Comparison of ENCODE assay signal across 51 mouse cellular contexts in the genomic region with DNA sequence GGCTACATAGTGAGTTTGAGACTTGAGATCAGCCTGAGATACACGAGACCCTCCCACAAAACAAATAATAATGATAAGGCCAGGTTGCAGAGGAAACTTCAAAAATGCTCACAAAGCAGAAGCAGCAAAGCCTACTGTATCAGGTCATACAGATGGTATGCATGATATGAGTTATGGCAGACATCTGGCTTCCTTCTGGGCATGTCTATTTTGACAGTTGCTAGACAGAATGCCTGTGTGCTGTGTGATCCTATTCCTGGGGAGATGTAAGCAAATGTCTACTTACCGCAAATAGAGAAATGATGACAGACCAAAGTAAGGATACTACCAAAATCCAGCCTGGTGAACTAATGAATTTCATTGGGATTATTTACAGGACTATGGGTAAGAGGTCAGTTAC. TPM values are rescaled to one million over a fixed set of nuclear protein-coding genes. Genes with fewer than 3 reads are reported as not detected.
"Had no signal": no experiment of that assay in that cellular context is flagged by ENCODE, and none has a peak within 500 bp of the region (broad histone marks: within the 10 kb centered on the region; RNA-seq: fewer than 3 reads in every experiment).

No protein-coding gene starts in this region.

- H3K27ac ChIP-seq: heart, embryonic 10.5 days; heart, embryonic 13.5 days; heart, embryonic 15.5 days; hindbrain, embryonic 10.5 days; hindbrain, embryonic 12.5 days; hindbrain, embryonic 13.5 days; hindbrain, embryonic 14.5 days; hindbrain, embryonic 15.5 days; hindbrain, postnatal 0 days; intestine, embryonic 15.5 days; kidney, embryonic 15.5 days; kidney, postnatal 0 days; layer of hippocampus, adult 2 months had no signal

- DNase-seq: heart, postnatal 10 days; heart, postnatal 14 days; heart, postnatal 36 days; heart, postnatal 4 days; kidney, adult 11 months; kidney, adult 18-20 months; kidney, adult 8-10 months; kidney, adult 9 months; kidney, postnatal 10 days; kidney, postnatal 14 days; kidney, postnatal 25 days; kidney, postnatal 36 days; kidney, postnatal 4 days; layer of hippocampus, adult 9-11 months; layer of hippocampus, postnatal 36 days had no signal

- H3K4me3 ChIP-seq: heart, embryonic 10.5 days; heart, embryonic 12.5 days; heart, embryonic 13.5 days; heart, embryonic 15.5 days; hindbrain, embryonic 10.5 days; hindbrain, embryonic 12.5 days; hindbrain, embryonic 13.5 days; hindbrain, embryonic 15.5 days; intestine, embryonic 15.5 days; kidney, embryonic 15.5 days; layer of hippocampus, adult 2 months had no signal

- ATAC-seq: hindbrain, embryonic 16.5 days; hindbrain, postnatal 0 days; inflammation-experienced regulatory T-cells, adult 6 months; intestine, embryonic 15.5 days; intestine, embryonic 16.5 days; intestine, postnatal 0 days had no signal

- H3K4me2 ChIP-seq: heart, embryonic 11.5 days; heart, embryonic 12.5 days; heart, embryonic 13.5 days; heart, embryonic 15.5 days; hindbrain, embryonic 12.5 days; hindbrain, embryonic 13.5 days; hindbrain, embryonic 14.5 days; hindbrain, embryonic 15.5 days; intestine, embryonic 15.5 days; kidney, embryonic 15.5 days had no signal

- H3K4me1 ChIP-seq: heart, embryonic 10.5 days; heart, embryonic 12.5 days; heart, embryonic 13.5 days; heart, embryonic 15.5 days; hindbrain, embryonic 10.5 days; hindbrain, embryonic 12.5 days; hindbrain, embryonic 13.5 days; hindbrain, embryonic 15.5 days; intestine, embryonic 15.5 days; kidney, embryonic 15.5 days had no signal

- H3K9me3 ChIP-seq: heart, embryonic 10.5 days; heart, embryonic 12.5 days; heart, embryonic 13.5 days; heart, embryonic 15.5 days; hindbrain, embryonic 10.5 days; hindbrain, embryonic 12.5 days; hindbrain, embryonic 13.5 days; hindbrain, embryonic 15.5 days; intestine, embryonic 15.5 days; kidney, embryonic 15.5 days had no signal

- H3K27me3 ChIP-seq: heart, embryonic 12.5 days; heart, embryonic 13.5 days; heart, embryonic 15.5 days; hindbrain, embryonic 12.5 days; hindbrain, embryonic 13.5 days; hindbrain, embryonic 15.5 days; intestine, embryonic 15.5 days; kidney, embryonic 15.5 days had no signal

- H3K36me3 ChIP-seq: heart, embryonic 10.5 days; heart, embryonic 12.5 days; heart, embryonic 13.5 days; heart, embryonic 15.5 days; hindbrain, embryonic 10.5 days; hindbrain, embryonic 12.5 days; hindbrain, embryonic 13.5 days; hindbrain, embryonic 15.5 days; intestine, embryonic 15.5 days; kidney, embryonic 15.5 days had no signal

- H3K9ac ChIP-seq: heart, embryonic 12.5 days; heart, embryonic 13.5 days; heart, embryonic 15.5 days; hindbrain, embryonic 12.5 days; hindbrain, embryonic 13.5 days; hindbrain, embryonic 14.5 days; hindbrain, embryonic 15.5 days; intestine, embryonic 15.5 days; kidney, embryonic 15.5 days had no signal

RNA-seq across cellular contexts. Expression of a gene that starts 38.1 kb away (rescaled TPM):
- total RNA-seq: heart, postnatal 10 days; heart, postnatal 14 days; heart, postnatal 25 days; heart, postnatal 36 days; heart, postnatal 4 days; hematopoietic stem cell, adult 5-6 weeks; hindbrain, postnatal 0 days; layer of hippocampus, adult 18-20 months; layer of hippocampus, adult 2 months; layer of hippocampus, adult 8-10 months; layer of hippocampus, postnatal 10 days; layer of hippocampus, postnatal 14 days; layer of hippocampus, postnatal 25 days; layer of hippocampus, postnatal 36 days; left cerebral cortex, adult 18-20 months had no signal
- polyA plus RNA-seq: heart, embryonic 10.5 days; heart, embryonic 11.5 days; heart, embryonic 12.5 days; heart, embryonic 13.5 days; heart, embryonic 14.5 days; heart, embryonic 15.5 days; heart, embryonic 16.5 days; heart, postnatal 0 days; hindbrain, embryonic 10.5 days; hindbrain, embryonic 11.5 days; hindbrain, embryonic 12.5 days; hindbrain, embryonic 13.5 days; hindbrain, embryonic 14.5 days; hindbrain, embryonic 15.5 days; hindbrain, embryonic 16.5 days; hindbrain, postnatal 0 days; inflammation-experienced regulatory T-cells, adult 6 months; intestine, embryonic 14.5 days; intestine, embryonic 15.5 days; intestine, embryonic 16.5 days; intestine, postnatal 0 days; kidney, adult 2 months; kidney, embryonic 14.5 days; kidney, embryonic 15.5 days; kidney, embryonic 16.5 days; kidney, postnatal 0 days; large intestine, adult 2 months had no signal
